Mouse (Mus musculus) stomach, embryonic 16.5 days (tissue): ENCODE data around the gene Kmt2e. TPM values are rescaled to one million over a fixed set of nuclear protein-coding genes. Genes with fewer than 3 reads are reported as not detected.

Source experiments
- ATAC-seq: fragments of 200-750 bp; cut with Nextera tagmentation; 2 replicates; pipeline ENCODE4 v1.8.0; 2017; ENCODE audit warnings: moderate number of reproducible peaks, moderate TSS enrichment; ENCODE audit not compliant: insufficient read depth, low FRiP score
- H3K27ac ChIP-seq: fragments of 300-500 bp; sonication (generic); 2 replicates; pipeline ENCODE4 v1.5.1; 2014; ENCODE audit warnings: low read length
- H3K27me3 ChIP-seq: fragments of 300-500 bp; sonication (generic); 2 replicates; pipeline ENCODE4 v1.6.1; 2014; ENCODE audit warnings: low read length, control low read depth, mixed read lengths; ENCODE audit not compliant: control insufficient read depth, insufficient read depth
- H3K36me3 ChIP-seq: fragments of 300-500 bp; sonication (generic); 2 replicates; pipeline ENCODE4 v1.6.1; 2014; ENCODE audit warnings: low read length; ENCODE audit not compliant: control insufficient read depth, insufficient read depth
- H3K4me1 ChIP-seq: fragments of 300-500 bp; sonication (generic); 2 replicates; pipeline ENCODE4 v1.6.1; 2014; ENCODE audit warnings: low read length, control low read depth, mixed read lengths; ENCODE audit not compliant: control insufficient read depth, insufficient read depth
- H3K4me2 ChIP-seq: fragments of 300-500 bp; sonication (generic); 2 replicates; pipeline ENCODE4 v1.6.1; 2014; ENCODE audit warnings: low read depth, low read length, mixed read lengths
- H3K4me3 ChIP-seq: fragments of 300-500 bp; sonication (generic); replicated peaks from 2 replicates; pipeline ENCODE4 v1.5.1; 2014; ENCODE audit warnings: mild to moderate bottlenecking, low read length
- H3K9ac ChIP-seq: fragments of 300-500 bp; sonication (generic); 2 replicates; pipeline ENCODE4 v1.6.1; 2014; ENCODE audit warnings: low read length
- H3K9me3 ChIP-seq: fragments of 300-500 bp; sonication (generic); replicated peaks from 2 replicates; pipeline ENCODE4 v1.6.1; 2016; ENCODE audit warnings: low read length, control low read depth; ENCODE audit not compliant: control insufficient read depth
- WGBS: fragments of 180-500 bp; shearing (Covaris S2); extraction: QIAGEN DNeasy Blood & Tissue Kit; methylation state at CpG from one replicate; pipeline ENCODE4 v1.1.7; 2014; 5-methylcytosine and 5-hydroxymethylcytosine counted together
- polyA plus RNA-seq: library from polyadenylated mRNA; unstranded; fragments of >200 nt; fragmentation: Nextera tagmentation; extraction: Ambion mirVana; gene quantifications from 2 replicates; pipeline ENCODE4 v1.2.1, GENCODE M21; 2015

The Kmt2e gene
- polyA plus RNA-seq, 1 experiment from 2014 or later, result 90.9 TPM

DNA sequence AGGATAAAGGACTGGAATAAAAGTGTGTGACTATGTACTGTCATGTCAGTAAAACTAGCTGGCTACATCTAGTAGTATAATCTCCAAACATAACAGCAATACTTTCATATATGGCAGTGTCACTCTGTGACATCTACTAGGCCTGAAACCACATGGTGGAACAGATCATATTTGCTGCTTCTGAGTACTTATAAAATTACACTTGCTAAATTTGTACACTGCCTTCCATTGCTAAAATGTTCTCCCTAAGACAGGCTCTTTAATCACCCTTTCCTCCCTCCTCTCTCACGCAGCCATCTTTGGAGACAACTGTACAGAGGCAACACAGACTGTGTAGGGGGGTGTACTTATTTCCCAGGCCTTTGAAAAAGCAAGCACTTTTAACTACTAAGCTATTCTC, 13.8 kb upstream of the Kmt2e start:
- Histone ChIP-seq H3K4me1 (peaks cover 34% of the 10 kb centered on the region), H3K36me3 (peaks cover 8% of the 10 kb centered on the region; the same call in 1 of the 2 replicates), H3K9me3 (no peaks in the 10 kb centered on the region), H3K9ac (no peak overlapping the region), H3K27me3 (no peaks in the 10 kb centered on the region), H3K4me3 (no peak overlapping the region), H3K27ac (no peak overlapping the region), H3K4me2 (no peak overlapping the region)
- WGBS, result 64% methylated on average over 1 of the region's 1 CpGs
- no peak for ATAC-seq

DNA sequence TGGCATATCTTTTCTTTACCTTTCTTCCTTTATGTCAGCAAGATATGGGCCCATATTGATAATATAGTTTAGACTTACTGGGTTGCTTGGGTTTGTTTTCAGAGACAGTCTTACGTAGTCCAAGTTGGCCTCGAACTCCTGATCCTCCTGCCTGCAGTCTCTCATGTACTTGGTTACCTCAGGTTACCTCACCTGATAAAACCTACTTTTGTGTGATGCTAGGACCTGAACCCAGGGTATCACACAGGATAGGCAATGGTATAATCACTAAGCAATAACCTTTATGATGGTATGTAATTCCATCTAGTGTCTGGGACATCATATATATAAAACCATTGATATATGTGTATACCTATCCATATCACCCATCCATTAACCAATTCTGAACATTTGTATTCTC, 12.8 kb upstream of the Kmt2e start:
- no peak overlapping the region for H3K9ac ChIP-seq
- ATAC-seq, result no peak
- H3K4me1 ChIP-seq, result peaks cover 35% of the 10 kb centered on the region
- 91% methylated on average over 2 of the region's 2 CpGs for WGBS
- H3K4me3 ChIP-seq, result no peak overlapping the region
- H3K27ac ChIP-seq, result no peak overlapping the region
- no peak overlapping the region for H3K4me2 ChIP-seq
- H3K36me3 ChIP-seq, result peaks cover 8% of the 10 kb centered on the region; the same call in 1 of the 2 replicates
- no peaks in the 10 kb centered on the region for H3K9me3 ChIP-seq
- H3K27me3 ChIP-seq, result no peaks in the 10 kb centered on the region

DNA sequence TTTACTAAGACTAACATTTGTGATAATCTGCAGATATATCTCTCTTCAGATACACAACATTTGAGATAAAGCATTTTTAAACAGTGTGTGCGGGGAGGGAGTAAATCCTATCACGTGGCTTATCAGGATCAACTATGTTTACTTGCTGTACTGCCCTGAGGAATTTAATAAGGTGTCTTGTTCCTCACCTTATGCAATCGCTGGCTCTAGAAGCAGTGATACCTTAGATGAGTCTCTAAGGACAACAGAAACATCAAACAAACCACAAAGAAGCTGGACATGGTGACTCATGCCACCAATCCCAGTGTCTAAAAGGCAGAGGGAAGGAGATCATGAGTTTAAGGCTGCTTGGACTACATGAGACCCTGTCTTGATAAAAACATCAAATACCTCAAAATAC, 11.2 kb upstream of the Kmt2e start:
- no peak overlapping the region for H3K4me2 ChIP-seq
- no peaks in the 10 kb centered on the region for H3K9me3 ChIP-seq
- no peaks in the 10 kb centered on the region for H3K27me3 ChIP-seq
- peaks cover 23% of the 10 kb centered on the region for H3K4me1 ChIP-seq
- 44% methylated on average over 3 of the region's 3 CpGs for WGBS
- H3K36me3 ChIP-seq, result peaks cover 12% of the 10 kb centered on the region; the same call in 1 of the 2 replicates
- ATAC-seq, result no peak
- no peak overlapping the region for H3K9ac ChIP-seq
- no peak overlapping the region for H3K4me3 ChIP-seq
- H3K27ac ChIP-seq, result no peak overlapping the region

GRCm38 (mm10) chr5:23427501-23427900, 6.7 kb upstream of the Kmt2e start:
- no peaks in the 10 kb centered on the region for H3K27me3 ChIP-seq
- H3K9me3 ChIP-seq, result no peaks in the 10 kb centered on the region
- H3K9ac ChIP-seq, result no peak overlapping the region
- H3K4me3 ChIP-seq, result no peak overlapping the region
- H3K4me2 ChIP-seq, result no peak overlapping the region
- WGBS, result 50% methylated on average over 1 of the region's 1 CpGs
- ATAC-seq, result no peak
- peaks cover 19% of the 10 kb centered on the region for H3K4me1 ChIP-seq
- H3K36me3 ChIP-seq, result peaks cover 12% of the 10 kb centered on the region; the same call in 1 of the 2 replicates
- no peak overlapping the region for H3K27ac ChIP-seq

DNA sequence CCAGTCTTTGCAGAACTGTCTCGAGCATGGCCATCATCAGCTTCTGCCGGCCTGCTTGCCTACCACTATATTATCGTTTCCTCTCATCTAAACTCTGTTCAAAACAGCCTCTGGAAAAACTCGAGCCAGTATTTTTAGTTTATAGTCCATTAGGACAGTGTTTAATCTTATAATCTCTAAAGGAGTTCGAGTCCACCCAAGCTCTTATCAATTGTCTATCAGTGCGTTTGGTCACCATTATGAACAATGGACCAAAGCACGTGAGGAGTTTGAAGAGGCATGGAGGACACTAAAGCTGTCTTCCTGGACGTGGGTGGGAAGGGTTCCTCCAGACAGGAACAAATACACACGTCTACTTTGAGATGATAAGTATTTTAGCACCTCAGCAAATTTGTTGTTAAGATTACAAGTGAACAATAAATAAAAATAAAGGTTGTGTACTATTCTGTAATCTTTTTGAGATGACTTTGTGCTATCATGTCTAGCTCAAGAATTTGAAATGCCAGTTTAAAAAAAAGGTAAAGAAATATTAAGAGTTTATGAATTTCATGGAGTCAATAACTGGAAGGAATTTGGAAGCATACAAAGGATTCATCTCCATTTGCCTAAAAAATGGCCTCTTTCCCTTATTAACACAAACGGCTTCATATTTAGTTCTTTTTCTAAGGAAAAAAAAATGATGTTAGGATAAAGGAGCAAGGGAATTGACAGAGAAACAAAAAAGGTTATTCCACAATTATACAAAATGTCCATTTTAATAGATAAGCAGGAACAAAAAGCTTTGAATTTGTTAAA, 3.0 kb upstream of the Kmt2e start:
- ATAC-seq, result no peak
- Histone ChIP-seq H3K9me3 (no peaks in the 10 kb centered on the region), H3K9ac (peak overlapping the region; percentile 66), H3K27ac (no peak overlapping the region), H3K27me3 (no peaks in the 10 kb centered on the region), H3K4me3 (peak overlapping the region; percentile 30), H3K36me3 (0 out of 2 replicates have a peak, but pooled peaks cover 4% of the 10 kb centered on the region), H3K4me1 (peaks cover 14% of the 10 kb centered on the region), H3K4me2 (peak overlapping the region; percentile 78)
- WGBS, result 11% methylated on average over 10 of the region's 10 CpGs

GRCm38 (mm10) chr5:23431948-23432707, 2.1 kb upstream of the Kmt2e start:
- peak overlapping the region; percentile 100 for H3K27ac ChIP-seq
- H3K9ac ChIP-seq, result peak overlapping the region; percentile 96
- peaks cover 14% of the 10 kb centered on the region for H3K4me1 ChIP-seq
- H3K36me3 ChIP-seq, result 0 out of 2 replicates have a peak, but pooled peaks cover 4% of the 10 kb centered on the region
- no peaks in the 10 kb centered on the region for H3K9me3 ChIP-seq
- peak overlapping the region; percentile 96 for H3K4me2 ChIP-seq
- ATAC-seq, result no peak
- no peaks in the 10 kb centered on the region for H3K27me3 ChIP-seq
- peak overlapping the region; percentile 79 for H3K4me3 ChIP-seq
- WGBS, result 4% methylated on average over 10 of the region's 10 CpGs

GRCm38 (mm10) chr5:23432708-23433645, 1.3 kb upstream of the Kmt2e start:
- H3K4me1 ChIP-seq, result peaks cover 14% of the 10 kb centered on the region
- H3K27ac ChIP-seq, result peak overlapping the region; percentile 100
- H3K4me3 ChIP-seq, result peak overlapping the region; percentile 79
- WGBS, result under 1% methylated on average over 58 of the region's 61 CpGs
- no peaks in the 10 kb centered on the region for H3K36me3 ChIP-seq
- peak overlapping the region; percentile 96 for H3K9ac ChIP-seq
- no peaks in the 10 kb centered on the region for H3K27me3 ChIP-seq
- H3K9me3 ChIP-seq, result no peaks in the 10 kb centered on the region
- peak; percentile 92 for ATAC-seq
- H3K4me2 ChIP-seq, result peak overlapping the region; percentile 96

GRCm38 (mm10) chr5:23434598-23435481, 599 bp downstream of the Kmt2e start:
- Histone ChIP-seq H3K27ac (peak overlapping the region; percentile 100), H3K4me3 (peak overlapping the region; percentile 79), H3K36me3 (no peaks in the 10 kb centered on the region), H3K4me2 (peak overlapping the region; percentile 74), H3K27me3 (no peaks in the 10 kb centered on the region), H3K9ac (peak overlapping the region; percentile 96), H3K4me1 (peaks cover 13% of the 10 kb centered on the region; the same call in 1 of the 2 replicates), H3K9me3 (no peaks in the 10 kb centered on the region)
- no peak for ATAC-seq
- under 1% methylated on average over 45 of the region's 46 CpGs for WGBS
